Mouse (Mus musculus): ENCODE data around the gene Rcor3.

DNA sequence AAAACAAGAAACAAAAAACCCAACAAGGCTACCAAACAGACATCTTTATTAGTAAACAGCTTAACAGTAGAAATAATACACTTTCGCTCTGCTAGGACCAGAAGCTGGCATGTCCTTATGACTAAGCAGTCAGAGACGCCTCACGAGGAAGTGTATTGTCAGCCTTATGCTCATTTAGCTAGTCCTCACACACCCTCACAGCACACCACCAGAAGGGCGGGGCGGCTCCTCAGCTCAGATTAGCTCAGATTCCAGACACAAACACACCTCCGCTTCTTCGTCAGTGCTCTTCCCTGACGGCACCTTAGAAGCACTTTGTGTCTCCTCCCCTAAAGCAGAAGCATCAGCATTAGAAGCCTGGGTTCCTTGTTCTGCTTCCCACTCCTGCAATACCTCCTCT is 36.5 kb downstream of the Rcor3 start:
- TF ChIP-seq EP300 (IDR thresholded peaks at IDR 0.05; ENCODE audit: low read depth), result no peak
- TF ChIP-seq CTCF (IDR thresholded peaks at IDR 0.05; ENCODE audit: low read depth), result no peak

Data from liver, postnatal 0 days (tissue).